ENCODE assay signal across 25 mouse cellular contexts in the genomic region with DNA sequence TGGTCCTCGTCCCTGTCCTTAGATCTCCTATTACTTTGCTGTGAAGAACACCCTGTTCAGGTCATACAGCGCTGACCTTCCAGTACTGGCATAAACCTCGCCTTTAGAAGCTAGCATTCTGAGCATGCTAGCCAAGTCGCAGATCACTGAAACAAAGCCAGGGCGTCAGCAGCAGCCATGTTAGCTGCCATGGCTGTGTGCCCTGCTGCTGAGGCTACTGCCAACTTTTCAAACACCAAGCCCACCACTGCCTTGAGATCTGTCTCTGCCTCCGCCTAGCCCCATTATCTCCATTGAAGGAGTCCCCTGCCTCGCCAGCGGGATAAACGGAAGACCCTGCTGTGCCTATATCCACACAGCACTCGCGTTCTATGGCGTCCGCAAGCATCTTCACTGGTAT. TPM values are rescaled to one million over a fixed set of nuclear protein-coding genes. Genes with fewer than 3 reads are reported as not detected.
DNase-seq lines count a peak whose midpoint lies in the region; ATAC-seq and TF ChIP-seq lines count a peak whose summit lies in the region.
"Had no signal": no experiment of that assay in that cellular context is flagged by ENCODE, and none has a peak within 500 bp of the region (broad histone marks: within the 10 kb centered on the region; RNA-seq: fewer than 3 reads in every experiment).

No protein-coding gene starts in this region.

- no peaks in the 10 kb centered on the region for H3K36me3 ChIP-seq in hindbrain, embryonic 15.5 days
- H3K36me3 ChIP-seq in hindbrain, embryonic 13.5 days: no peaks in the 10 kb centered on the region
- no peaks in the 10 kb centered on the region for H3K36me3 ChIP-seq in midbrain, postnatal 0 days (ENCODE audit: insufficient read depth, low read length)
- no peaks in the 10 kb centered on the region for H3K36me3 ChIP-seq in midbrain, embryonic 10.5 days
- H3K36me3 ChIP-seq in ES-E14 (ENCODE audit: control insufficient read depth, insufficient read depth, low read length, poor library complexity, severe bottlenecking): no peaks in the 10 kb centered on the region
- H3K36me3 ChIP-seq: embryonic facial prominence, embryonic 13.5 days; heart, embryonic 15.5 days; hindbrain, embryonic 12.5 days; kidney, embryonic 15.5 days; limb, embryonic 13.5 days; liver, embryonic 13.5 days; lung, embryonic 15.5 days; midbrain, embryonic 12.5 days had no signal

- H3K9ac ChIP-seq in hindbrain, embryonic 15.5 days: no peak overlapping the region
- no peak overlapping the region for H3K9ac ChIP-seq in hindbrain, embryonic 13.5 days
- H3K9ac ChIP-seq in midbrain, postnatal 0 days (replicated peaks; ENCODE audit: low read length, poor library complexity, severe bottlenecking): no peak overlapping the region
- peak overlapping the region; percentile 30; the same call in 1 of the 2 replicates for H3K9ac ChIP-seq in ES-E14 (ENCODE audit: insufficient read depth, low read depth, low read length, poor library complexity, severe bottlenecking)
- H3K9ac ChIP-seq: embryonic facial prominence, embryonic 13.5 days; heart, embryonic 15.5 days; hindbrain, embryonic 12.5 days; kidney, embryonic 15.5 days; limb, embryonic 13.5 days; liver, embryonic 13.5 days; lung, embryonic 15.5 days; midbrain, embryonic 12.5 days had no signal

- no peaks in the 10 kb centered on the region for H3K9me3 ChIP-seq in hindbrain, embryonic 15.5 days
- H3K9me3 ChIP-seq in hindbrain, embryonic 13.5 days: no peaks in the 10 kb centered on the region
- no peaks in the 10 kb centered on the region for H3K9me3 ChIP-seq in midbrain, postnatal 0 days (ENCODE audit: low read length)
- no peaks in the 10 kb centered on the region for H3K9me3 ChIP-seq in midbrain, embryonic 10.5 days (replicated peaks)
- no peaks in the 10 kb centered on the region for H3K9me3 ChIP-seq in ES-E14 (ENCODE audit: control insufficient read depth, insufficient read depth, low read depth, low read length)
- H3K9me3 ChIP-seq: embryonic facial prominence, embryonic 13.5 days; heart, embryonic 15.5 days; hindbrain, embryonic 12.5 days; kidney, embryonic 15.5 days; limb, embryonic 13.5 days; liver, embryonic 13.5 days; lung, embryonic 15.5 days; midbrain, embryonic 12.5 days had no signal

- no peaks in the 10 kb centered on the region for H3K27me3 ChIP-seq in hindbrain, embryonic 15.5 days
- H3K27me3 ChIP-seq in hindbrain, embryonic 13.5 days: no peaks in the 10 kb centered on the region
- H3K27me3 ChIP-seq in midbrain, postnatal 0 days (ENCODE audit: insufficient read depth, low read length): no peaks in the 10 kb centered on the region
- no peaks in the 10 kb centered on the region for H3K27me3 ChIP-seq in midbrain, embryonic 10.5 days (ENCODE audit: low read depth, poor library complexity, severe bottlenecking)
- H3K27me3 ChIP-seq: embryonic facial prominence, embryonic 13.5 days; heart, embryonic 15.5 days; hindbrain, embryonic 12.5 days; kidney, embryonic 15.5 days; limb, embryonic 13.5 days; liver, embryonic 13.5 days; lung, embryonic 15.5 days; midbrain, embryonic 12.5 days had no signal

- peaks cover 21% of the 10 kb centered on the region for H3K4me1 ChIP-seq in hindbrain, embryonic 15.5 days (replicated peaks)
- peaks cover 21% of the 10 kb centered on the region for H3K4me1 ChIP-seq in hindbrain, embryonic 13.5 days (replicated peaks)
- peaks cover 2% of the 10 kb centered on the region; the same call in 1 of the 2 replicates for H3K4me1 ChIP-seq in midbrain, postnatal 0 days (ENCODE audit: insufficient read depth, low read length)
- H3K4me1 ChIP-seq in midbrain, embryonic 10.5 days: peaks cover 17% of the 10 kb centered on the region
- H3K4me1 ChIP-seq in ES-E14 (ENCODE audit: control insufficient read depth in 2 of 2, insufficient read depth in 2 of 2, low read length in 2 of 2, poor library complexity in 1 of 2): peaks cover 0 to 6% of the 10 kb centered on the region in 2 experiments; a peak in 2 of 4 replicates
- H3K4me1 ChIP-seq: heart, embryonic 15.5 days; liver, embryonic 13.5 days; lung, embryonic 15.5 days had no signal

- H3K4me3 ChIP-seq in hindbrain, embryonic 15.5 days: no peak overlapping the region
- no peak overlapping the region for H3K4me3 ChIP-seq in hindbrain, embryonic 13.5 days
- H3K4me3 ChIP-seq in midbrain, postnatal 0 days (ENCODE audit: low read depth, low read length): no peak overlapping the region
- no peak overlapping the region for H3K4me3 ChIP-seq in midbrain, embryonic 10.5 days
- peak overlapping the region in 1 of 2 experiments; percentile 6; a peak in 1 of 4 replicates for H3K4me3 ChIP-seq in ES-E14 (ENCODE audit: insufficient read depth in 1 of 2, low read depth in 1 of 2, low read length in 2 of 2, poor library complexity in 1 of 2, severe bottlenecking in 1 of 2)
- H3K4me3 ChIP-seq: embryonic facial prominence, embryonic 13.5 days; heart, embryonic 15.5 days; hindbrain, embryonic 12.5 days; kidney, embryonic 15.5 days; limb, embryonic 13.5 days; liver, embryonic 13.5 days; lung, embryonic 15.5 days; midbrain, embryonic 12.5 days; myocyte had no signal

- 66% methylated on average over 13 of the region's 13 CpGs for WGBS in hindbrain, embryonic 15.5 days
- WGBS in hindbrain, embryonic 13.5 days: 73% methylated on average over 13 of the region's 13 CpGs
- WGBS in midbrain, postnatal 0 days: 68% methylated on average over 13 of the region's 13 CpGs
- 81% methylated on average over 13 of the region's 13 CpGs for WGBS in midbrain, embryonic 10.5 days

- ATAC-seq in hindbrain, embryonic 15.5 days (ENCODE audit: low FRiP score, low read depth): peak; percentile 7; the same call in 1 of the 2 replicates
- ATAC-seq in hindbrain, embryonic 13.5 days (ENCODE audit: low FRiP score): no peak
- no peak for ATAC-seq in midbrain, postnatal 0 days (ENCODE audit: low FRiP score)
- ATAC-seq: intestine, embryonic 16.5 days had no signal

- peak overlapping the region; percentile 27; the same call in 1 of the 2 replicates for H3K27ac ChIP-seq in hindbrain, embryonic 15.5 days (replicated peaks)
- H3K27ac ChIP-seq in hindbrain, embryonic 13.5 days: no peak overlapping the region
- H3K27ac ChIP-seq in midbrain, postnatal 0 days (ENCODE audit: low read depth, low read length): 0 out of 2 replicates have a peak overlapping the region, but pooled peaks have one; percentile 13
- H3K27ac ChIP-seq in midbrain, embryonic 10.5 days (replicated peaks): no peak overlapping the region
- no peak overlapping the region for H3K27ac ChIP-seq in ES-E14 (ENCODE audit: insufficient read depth, low read depth, low read length, poor library complexity, severe bottlenecking)
- H3K27ac ChIP-seq: embryonic facial prominence, embryonic 13.5 days; heart, embryonic 15.5 days; hindbrain, embryonic 12.5 days; kidney, embryonic 15.5 days; limb, embryonic 13.5 days; liver, embryonic 13.5 days; lung, embryonic 15.5 days; macrophage; midbrain, embryonic 12.5 days had no signal

- in situ Hi-C loops in ES-E14 (cut with MboI; ENCODE audit: low sequenced_read_pairs in 2 of 2, unreplicated experiment in 2 of 2): no loop called here

- no peak for TF ChIP-seq CTCF in midbrain, postnatal 0 days (IDR thresholded peaks at IDR 0.05)

- H3K4me2 ChIP-seq in hindbrain, embryonic 15.5 days: no peak overlapping the region
- no peak overlapping the region for H3K4me2 ChIP-seq in hindbrain, embryonic 13.5 days
- H3K4me2 ChIP-seq in midbrain, postnatal 0 days (ENCODE audit: low read depth, low read length, poor library complexity, severe bottlenecking): no peak overlapping the region
- H3K4me2 ChIP-seq: embryonic facial prominence, embryonic 13.5 days; heart, embryonic 15.5 days; hindbrain, embryonic 12.5 days; kidney, embryonic 15.5 days; limb, embryonic 13.5 days; liver, embryonic 13.5 days; lung, embryonic 15.5 days; midbrain, embryonic 12.5 days had no signal

- peak; percentile 50 to 61 for DNase-seq in cerebellum, postnatal 25 days
- DNase-seq in cerebellum, adult 9-11 months: no peak
- peak; percentile 79 for DNase-seq in midbrain, postnatal 0 days (ENCODE audit: low spot score)
- no peak for DNase-seq in midbrain, embryonic 10.5 days (ENCODE audit: low spot score)
- DNase-seq in ES-E14 (ENCODE audit: low read depth, low spot score): no peak
- no peak for DNase-seq in urinary bladder, postnatal 36 days (ENCODE audit: low spot score in 2 of 2)
- DNase-seq: adrenal gland, postnatal 10 days; cerebellum, adult 18-20 months; gastrocnemius, postnatal 14 days; kidney, postnatal 4 days; layer of hippocampus, adult 9-11 months; liver, embryonic 13.5 days had no signal

TF ChIP-seq in ES-E14, 5 proteins besides CTCF, POLR2A, EP300 and RAD21:
- no peak for TF ChIP-seq ZNF384 (IDR thresholded peaks at IDR 0.05; ENCODE audit: low read depth, low read length)
- TF ChIP-seq ZC3H11A (IDR thresholded peaks at IDR 0.05; ENCODE audit: borderline replicate concordance, low read depth, low read length): no peak
- no peak for TF ChIP-seq MAFK (IDR thresholded peaks at IDR 0.05; ENCODE audit: insufficient read depth, low read depth, low read length)
- no peak for TF ChIP-seq CHD2 (IDR thresholded peaks at IDR 0.05; ENCODE audit: low read depth, low read length)
- TF ChIP-seq HCFC1 (IDR thresholded peaks at IDR 0.05; ENCODE audit: borderline replicate concordance, insufficient read depth, low read length): no peak
TF ChIP-seq in ES-E14: peak in this region for 0.

RNA-seq across cellular contexts. Expression of gene Pde9a, which starts 25.4 kb away (rescaled TPM):
- polyA plus RNA-seq in hindbrain, embryonic 15.5 days (2015; fragmentation: Nextera tagmentation; extraction: Ambion mirVana): 28.1 and 34.2 TPM in 2 replicates
- 36.7 and 37.8 TPM in 2 replicates for polyA plus RNA-seq in hindbrain, embryonic 13.5 days (2015; fragmentation: Nextera tagmentation; extraction: Ambion mirVana)
- total RNA-seq in midbrain, postnatal 0 days (2014; rRNA removed): 27.3 and 40.2 TPM in 2 replicates
- polyA plus RNA-seq in midbrain, postnatal 0 days (2015; fragmentation: Nextera tagmentation; extraction: Ambion mirVana): 32.2 and 36.4 TPM in 2 replicates
- polyA plus RNA-seq in midbrain, embryonic 10.5 days (2016; fragmentation: Nextera tagmentation; extraction: Ambion mirVana): 12.1 and 21.1 TPM in 2 replicates
- total RNA-seq in ES-E14 (2012; rRNA removed): 3.9 and 6.9 TPM in 2 replicates
- total RNA-seq: CH12.LX had no signal
- polyA plus RNA-seq: macrophage had no signal

Comparison
In these comparisons a context has a peak if more than half of its experiments do, and no peak if none do; other contexts are left out.
1. DNase-seq: peak in cerebellum, postnatal 25 days (2 of 2) and midbrain, postnatal 0 days (single experiment); none in cerebellum, adult 9-11 months (single experiment), midbrain, embryonic 10.5 days (single experiment), ES-E14 (single experiment) and urinary bladder, postnatal 36 days (0 of 2).
2. H3K27ac ChIP-seq: peak in hindbrain, embryonic 15.5 days (single experiment) and midbrain, postnatal 0 days (single experiment); none in hindbrain, embryonic 13.5 days (single experiment), midbrain, embryonic 10.5 days (single experiment) and ES-E14 (single experiment).